Mouse (Mus musculus) small intestine, adult 2 months (tissue): ENCODE data around the gene Klk11.

Experiments used
- CTCF ChIP-seq: fragments of 200-500 bp; IDR thresholded peaks from 2 replicates; pipeline ENCODE4 v1.5.1; 2012; ENCODE audit warnings: low read depth, mild to moderate bottlenecking, control low read depth, inconsistent platforms, low read length, moderate library complexity, mixed read lengths; ENCODE audit not compliant: insufficient replicate concordance, insufficient read length; ENCODE audit errors: extremely low read depth
- POLR2A ChIP-seq: fragments of 200-500 bp; IDR thresholded peaks from 2 replicates; pipeline ENCODE4 v1.6.1; 2012; ENCODE audit warnings: low read depth, mild to moderate bottlenecking, control low read depth, inconsistent platforms, low read length, moderate library complexity

DNA sequence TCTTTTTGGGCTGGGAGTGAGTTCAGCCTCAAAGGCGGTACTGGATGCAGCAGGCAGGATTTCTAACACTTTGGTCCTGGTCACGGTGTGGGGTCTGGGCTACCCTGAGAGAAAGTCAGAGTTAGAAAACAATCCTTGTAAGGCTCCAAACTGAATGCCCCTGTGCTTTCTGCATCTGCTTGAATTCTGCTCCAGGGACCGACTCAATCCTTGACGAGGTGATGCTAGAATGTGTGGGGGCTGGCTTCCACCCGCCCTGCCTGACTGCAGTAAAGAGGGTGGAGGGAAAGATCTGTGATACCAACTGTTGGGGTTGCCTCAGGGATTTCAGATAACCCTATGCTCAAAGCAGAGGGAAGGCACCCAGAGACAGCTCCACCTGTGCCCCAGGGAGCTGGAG, 36.6 kb downstream of the Klk11 start, which contains the start of gene Klk7:
- TF ChIP-seq CTCF: no peak
- TF ChIP-seq POLR2A: no peak
